Mouse (Mus musculus) right cerebral cortex, postnatal 36 days (tissue): Measurements from ENCODE around the gene Pxn.

ENCODE experiments used
- DNase-seq, 2 experiments: peaks; one replicate each; pipeline ENCODE4 v3.0.0; 2022; ENCODE audit warnings: low spot score in 2 of 2, mixed read lengths in 1 of 2

Pxn gene

DNA sequence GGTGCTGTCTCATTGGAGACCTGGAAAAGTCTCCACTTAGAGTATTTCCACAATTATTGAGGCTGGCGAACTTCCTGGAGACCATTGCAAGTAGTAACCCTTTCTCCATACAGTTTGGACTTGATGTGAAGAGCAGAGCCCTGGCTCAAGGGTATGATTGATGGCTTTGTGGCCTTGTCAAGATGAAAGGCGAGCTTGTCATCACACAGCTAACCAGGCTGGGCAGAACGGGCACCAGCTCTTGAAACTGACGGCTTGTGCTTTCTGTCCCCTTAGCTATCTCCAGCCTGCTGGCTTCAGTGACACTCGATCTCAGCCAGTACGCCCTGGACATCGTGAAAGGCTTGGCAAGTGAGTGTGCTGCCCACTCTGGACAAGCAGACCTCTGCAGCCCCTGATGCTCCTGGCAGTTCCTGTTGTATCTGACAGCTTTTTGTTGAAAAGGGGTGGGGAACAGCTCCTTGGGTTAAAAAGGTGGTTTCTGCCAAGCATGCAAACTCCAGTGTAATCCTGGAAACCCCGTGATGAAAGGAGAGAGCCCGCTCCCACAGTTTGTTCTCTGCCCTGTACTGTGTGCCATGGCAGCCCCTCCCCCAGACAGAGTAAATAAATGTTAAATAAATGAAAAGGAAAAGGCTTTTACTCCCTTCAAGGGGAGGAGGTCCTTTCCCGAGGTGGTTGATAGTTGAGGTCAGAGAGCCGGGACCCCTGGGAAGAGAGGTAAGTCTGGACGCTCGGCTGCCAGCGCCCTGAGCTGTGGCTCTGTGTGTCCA lies 73.9 kb downstream of the Pxn start:
- DNase-seq: no peak

DNA sequence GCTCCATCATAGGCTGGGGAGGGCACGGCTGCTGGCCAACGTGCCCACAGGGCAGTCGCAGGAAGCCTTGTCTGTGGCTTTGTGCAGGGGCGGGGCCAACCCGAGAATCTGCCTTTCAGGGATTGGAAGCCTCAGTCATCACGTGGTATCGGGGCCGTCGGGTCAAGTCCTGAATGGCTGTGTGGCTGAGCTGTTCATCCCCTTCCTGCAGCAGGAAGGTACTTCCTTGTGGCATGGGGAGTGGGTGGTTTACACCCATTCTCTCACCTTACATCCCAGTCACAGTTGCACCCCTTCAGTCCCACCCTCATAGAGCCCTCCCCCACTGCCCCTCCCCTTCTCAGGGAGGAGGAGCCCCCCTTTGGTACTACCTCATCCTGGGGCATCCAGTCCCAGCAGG lies 75.2 kb downstream of the Pxn start:
- no peak for DNase-seq

DNA sequence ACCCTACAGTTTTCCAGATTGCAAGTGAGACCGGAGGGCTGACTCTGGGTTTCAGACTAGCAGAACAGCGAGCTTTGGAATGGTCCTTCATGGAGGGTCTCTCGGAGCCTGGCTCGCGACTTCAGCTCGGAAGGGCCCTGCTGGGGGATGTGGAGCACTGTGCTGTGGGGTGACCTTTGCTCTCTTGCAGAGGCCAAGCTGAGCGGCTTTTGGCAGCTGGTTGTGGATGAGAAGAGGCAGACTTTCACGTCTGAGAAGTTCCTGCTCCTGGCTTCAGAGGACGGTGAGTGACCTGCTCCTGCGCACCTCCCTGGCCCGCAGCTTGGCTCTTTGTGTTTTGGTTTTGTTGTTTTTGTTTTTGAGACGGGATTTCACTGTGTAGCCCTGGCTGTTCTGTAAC lies 79.1 kb downstream of the Pxn start:
- no peak for DNase-seq

DNA sequence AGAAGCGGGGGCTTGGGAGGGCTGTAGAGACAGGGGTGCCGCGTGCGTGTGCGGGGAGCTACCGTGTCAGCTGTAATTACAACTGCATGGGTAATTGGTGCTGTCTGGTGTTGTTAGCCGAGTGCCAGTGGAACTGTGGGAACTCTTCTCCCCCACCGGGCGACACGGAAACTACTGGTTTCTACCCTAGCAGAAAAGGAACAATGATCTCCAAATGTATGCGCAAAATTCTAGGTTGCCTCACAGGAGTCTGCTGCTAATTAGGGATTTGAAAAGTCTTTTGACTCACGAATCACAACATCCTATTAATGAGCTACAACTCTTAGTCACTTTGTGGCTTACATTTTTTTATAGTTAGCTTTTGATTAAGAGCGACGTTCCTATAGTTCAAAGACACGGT lies 79.7 kb downstream of the Pxn start:
- no peak for DNase-seq

DNA sequence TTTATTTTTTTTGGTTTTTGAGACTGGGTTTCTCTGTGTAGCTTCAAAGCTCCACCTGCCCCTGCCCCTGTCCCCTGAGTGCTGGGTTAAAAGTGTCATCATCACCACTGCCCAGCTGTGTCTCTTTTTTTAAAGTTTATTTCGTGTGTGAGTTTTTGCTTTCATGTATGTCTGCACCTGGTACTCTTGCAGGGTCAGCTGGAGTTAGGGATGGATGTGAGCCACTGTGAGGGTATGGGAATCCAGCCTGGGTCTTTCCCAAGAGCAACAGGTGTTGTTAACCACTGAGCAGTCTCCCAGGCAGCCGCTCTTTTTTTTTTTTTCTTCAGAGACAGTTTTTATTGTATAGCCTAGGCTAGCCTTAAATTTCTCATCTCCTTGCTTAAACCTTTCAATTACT lies 80.3 kb downstream of the Pxn start:
- DNase-seq: no peak

DNA sequence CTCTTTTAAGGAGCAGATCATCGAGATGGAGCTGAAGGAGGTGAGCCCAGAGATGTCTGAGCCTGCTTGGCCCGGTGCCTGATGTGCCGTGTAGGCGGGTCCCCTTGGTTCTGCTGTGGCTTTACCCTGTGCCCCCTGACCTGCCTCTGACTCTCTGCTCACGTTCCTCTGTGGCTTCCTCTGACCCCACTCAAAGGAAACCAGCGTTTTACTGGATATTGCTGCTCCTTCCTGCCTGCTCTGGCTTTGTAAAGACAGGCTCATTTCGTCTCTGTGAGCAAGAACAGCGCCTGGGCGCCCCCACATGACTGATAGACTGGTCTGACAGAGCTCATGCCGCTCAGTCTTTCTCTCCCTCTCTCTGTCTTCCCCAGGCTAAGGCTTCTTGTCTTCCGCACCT lies 84.6 kb downstream of the Pxn start:
- DNase-seq: no peak

DNA sequence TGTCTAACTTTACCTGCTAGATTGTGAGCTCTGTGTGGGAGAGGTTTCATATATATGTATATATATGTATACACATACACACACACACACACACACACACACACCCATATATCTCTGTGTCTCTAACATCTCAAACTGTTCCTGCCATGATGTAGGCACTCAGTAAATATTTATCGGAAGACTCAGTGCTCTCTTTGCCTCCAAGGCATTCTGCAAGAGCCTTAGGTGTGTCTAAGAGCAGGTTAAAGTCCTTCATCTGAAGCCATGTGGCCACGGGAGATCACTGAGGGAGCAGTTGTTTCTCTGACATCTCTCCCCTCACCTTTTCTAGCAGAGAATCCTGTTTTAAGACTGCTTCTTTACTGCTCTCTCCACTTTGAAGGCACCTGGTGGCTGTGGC lies 85.0 kb downstream of the Pxn start:
- DNase-seq: no peak

DNA sequence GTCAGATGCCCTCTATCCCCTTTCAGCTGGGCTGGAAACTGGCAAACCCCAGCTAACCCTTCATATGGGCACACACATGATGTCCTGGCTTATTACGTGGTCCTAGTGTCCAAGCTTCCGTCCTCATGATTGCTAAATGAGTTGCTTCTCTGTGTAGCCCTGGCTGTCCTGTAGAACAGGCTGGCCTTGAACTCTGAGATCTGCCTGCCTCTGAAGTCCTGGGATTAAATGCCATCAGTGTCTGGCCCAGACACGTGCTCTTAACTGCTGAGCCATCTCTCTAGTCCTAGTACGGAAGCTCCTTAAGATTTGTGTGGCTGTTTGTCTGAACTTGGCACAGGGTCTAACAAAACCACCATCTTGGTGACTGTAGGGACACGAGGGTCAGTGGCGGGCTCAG lies 97.1 kb downstream of the Pxn start:
- no peak for DNase-seq
